Mouse (Mus musculus) left cerebral cortex, adult 18-20 months (tissue): Measurements from ENCODE around the gene Stk16. TPM values are rescaled to one million over a fixed set of nuclear protein-coding genes. Genes with fewer than 3 reads are reported as not detected.

Source experiments
- DNase-seq, 2 experiments: peaks; one replicate each; pipeline ENCODE4 v3.0.0; 2021 to 2022; ENCODE audit warnings: low spot score in 2 of 2, mixed read lengths in 1 of 2
- microRNA-seq, 2 experiments: library from miRNA; unstranded; fragments of <30 nt; microRNA quantifications; one replicate each; pipeline ENCODE4 v1.2.0; 2021
- total RNA-seq, 2 experiments: library from RNA; stranded (reverse); gene quantifications; 2 replicates each; pipeline ENCODE4 v1.2.3; 2021

Stk16 gene
- total RNA-seq, 2 experiments from 2014 or later: 86.2 to 89.3 TPM

GRCm38 (mm10) chr1:75264091-75264880 lies 53.6 kb downstream of the Stk16 start, which contains the start of gene Ptprn:
Ptprn (minus strand) TSS chr1:75264502.
- DNase-seq: peak; percentile 79 to 84

Small RNA genes lying within 50 kb of the gene (microRNA-seq; reads per million reads assigned to microRNA genes)
- 0 reads per million in 2 experiments for gene Gm27943

Other genes with a start within 250 kb of the Stk16 start
- 1 to 10 TPM; 1.8 to 2.4 TPM for gene Nhej1, start 85.6 kb upstream of the Stk16 start, total RNA-seq
- gene Slc23a3, start 76.9 kb upstream of the Stk16 start, total RNA-seq: 1 to 10 TPM; 2.0 to 3.9 TPM
- gene Cnppd1, start 68.1 kb upstream of the Stk16 start, total RNA-seq: 10 to 100 TPM; 31.1 to 35.2 TPM
- 100 to 1,000 TPM; 210 to 215 TPM for gene Retreg2, start 68.1 kb upstream of the Stk16 start, total RNA-seq
- 10 to 100 TPM; 26.3 to 29.1 TPM for gene Zfand2b, start 42.2 kb upstream of the Stk16 start, total RNA-seq
- 10 to 100 TPM; 20.4 to 22.2 TPM for gene Abcb6, start 30.4 kb upstream of the Stk16 start, total RNA-seq
- 10 to 100 TPM; 24.4 to 27.0 TPM for gene Ankzf1, start 18.7 kb upstream of the Stk16 start, total RNA-seq
- gene Atg9a, start 18.6 kb upstream of the Stk16 start, total RNA-seq: 100 to 1,000 TPM; 124 to 125 TPM
- gene Glb1l, start within 50 bp of the Stk16 start, total RNA-seq: 10 to 100 TPM; 10.8 to 12.2 TPM
- gene Tuba4a, start 9.0 kb downstream of the Stk16 start, total RNA-seq: 100 to 1,000 TPM; 630 to 703 TPM
- gene A630095N17Rik, start 21.3 kb downstream of the Stk16 start, total RNA-seq: not detected
- gene Dnajb2, start 25.6 kb downstream of the Stk16 start, total RNA-seq: 100 to 1,000 TPM; 107 to 116 TPM
- gene Ptprn, start 53.7 kb downstream of the Stk16 start, total RNA-seq: 100 to 1,000 TPM; 480 to 486 TPM
- 100 to 1,000 TPM; 169 to 185 TPM for gene Resp18, start 67.6 kb downstream of the Stk16 start, total RNA-seq
- gene Dnpep, start 107.2 kb downstream of the Stk16 start, total RNA-seq: 10 to 100 TPM; 56.5 to 57.4 TPM
- under 1 TPM; 0.88 to 0.91 TPM for gene Des, start 149.5 kb downstream of the Stk16 start, total RNA-seq
- gene Speg, start 164.5 kb downstream of the Stk16 start, total RNA-seq: 100 to 1,000 TPM; 181 to 191 TPM
- gene Gmppa, start 225.1 kb downstream of the Stk16 start, total RNA-seq: 10 to 100 TPM; 67.1 to 70.4 TPM
- 10 to 100 TPM; 16.2 to 19.6 TPM for gene Asic4, start 239.6 kb downstream of the Stk16 start, total RNA-seq